Mouse (Mus musculus) limb, embryonic 14.5 days (tissue): ENCODE data around the gene Hus1b. TPM values are rescaled to one million over a fixed set of nuclear protein-coding genes. Genes with fewer than 3 reads are reported as not detected.

Source experiments
- ATAC-seq: fragments of 200-750 bp; cut with Nextera tagmentation; 2 replicates; pipeline ENCODE4 v1.8.0; 2017; ENCODE audit warnings: low read depth, moderate number of reproducible peaks, moderate TSS enrichment; ENCODE audit not compliant: low FRiP score
- DNase-seq: peaks from one replicate; pipeline ENCODE4 v3.0.0-alpha.2; 2015; ENCODE audit warnings: low spot score
- H3K27ac ChIP-seq: fragments of 300-500 bp; sonication (generic); replicated peaks from 2 replicates; pipeline ENCODE4 v1.5.1; 2014; ENCODE audit warnings: low read depth, mild to moderate bottlenecking, low read length, moderate library complexity, mixed read lengths
- H3K27me3 ChIP-seq: fragments of 300-500 bp; sonication (generic); 2 replicates; pipeline ENCODE4 v1.6.1; 2014; ENCODE audit warnings: low read length, mixed read lengths; ENCODE audit not compliant: control insufficient read depth, insufficient read depth
- H3K36me3 ChIP-seq: fragments of 300-500 bp; sonication (generic); 2 replicates; pipeline ENCODE4 v1.6.1; 2014; ENCODE audit warnings: mild to moderate bottlenecking, low read length, moderate library complexity, mixed read lengths; ENCODE audit not compliant: control insufficient read depth, insufficient read depth
- H3K4me1 ChIP-seq: fragments of 300-500 bp; sonication (generic); 2 replicates; pipeline ENCODE4 v1.6.1; 2014; ENCODE audit warnings: antibody characterized with exemption, low read length, mixed read lengths; ENCODE audit not compliant: control insufficient read depth, insufficient read depth
- H3K4me2 ChIP-seq: fragments of 300-500 bp; sonication (generic); replicated peaks from 2 replicates; pipeline ENCODE4 v1.6.1; 2014; ENCODE audit warnings: low read depth, mild to moderate bottlenecking, low read length, moderate library complexity; ENCODE audit not compliant: severe bottlenecking
- H3K4me3 ChIP-seq: fragments of 300-500 bp; sonication (generic); replicated peaks from 2 replicates; pipeline ENCODE4 v1.5.1; 2014; ENCODE audit warnings: low read length
- H3K9ac ChIP-seq: fragments of 300-500 bp; sonication (generic); 2 replicates; pipeline ENCODE4 v1.6.1; 2014; ENCODE audit warnings: mild to moderate bottlenecking, low read depth, low read length, moderate library complexity; ENCODE audit not compliant: severe bottlenecking
- H3K9me3 ChIP-seq: fragments of 300-500 bp; sonication (generic); 2 replicates; pipeline ENCODE4 v1.6.1; 2016; ENCODE audit warnings: low read length; ENCODE audit not compliant: control insufficient read depth
- POLR2A ChIP-seq: fragments of 200-500 bp; IDR thresholded peaks from 2 replicates; pipeline ENCODE4 v1.8.0; 2012; ENCODE audit warnings: inconsistent platforms, mild to moderate bottlenecking, moderate library complexity, borderline replicate concordance; ENCODE audit not compliant: insufficient read depth, insufficient read length; ENCODE audit errors: extremely low read depth
- WGBS: fragments of 180-500 bp; shearing (Covaris S2); extraction: QIAGEN DNeasy Blood & Tissue Kit; methylation state at CpG from one replicate; pipeline ENCODE4 v1.1.7; 2014; 5-methylcytosine and 5-hydroxymethylcytosine counted together
- polyA plus RNA-seq, 2 experiments: library from polyadenylated mRNA; depleted of rRNA in 1 of 2; stranded (reverse) in 1 of 2; unstranded in 1 of 2; fragments of >200 nt; fragmentation: Nextera tagmentation in 1 of 2; extraction: Ambion mirVana in 1 of 2; gene quantifications; 2 replicates each; pipeline versions ENCODE4 v1.2.1 to v1.2.3; 2012 to 2014

The Hus1b gene
- polyA plus RNA-seq, 2 experiments = 0.21 TPM

- Histone ChIP-seq H3K4me2 (no peak overlapping the region), H3K27ac (no peak overlapping the region), H3K27me3 (no peaks in the 10 kb centered on the region), H3K4me3 (no peak overlapping the region), H3K9ac (no peak overlapping the region), H3K9me3 (no peaks in the 10 kb centered on the region), H3K36me3 (no peaks in the 10 kb centered on the region), H3K4me1 (no peaks in the 10 kb centered on the region)
- 93% methylated on average over 2 of the region's 2 CpGs for WGBS
- no peak for ATAC-seq
- no peak for DNase-seq
- no peak for TF ChIP-seq POLR2A
These were observed 4.5 kb upstream of the Hus1b start for GRCm38 (mm10) chr13:30952044-30952443.

DNA sequence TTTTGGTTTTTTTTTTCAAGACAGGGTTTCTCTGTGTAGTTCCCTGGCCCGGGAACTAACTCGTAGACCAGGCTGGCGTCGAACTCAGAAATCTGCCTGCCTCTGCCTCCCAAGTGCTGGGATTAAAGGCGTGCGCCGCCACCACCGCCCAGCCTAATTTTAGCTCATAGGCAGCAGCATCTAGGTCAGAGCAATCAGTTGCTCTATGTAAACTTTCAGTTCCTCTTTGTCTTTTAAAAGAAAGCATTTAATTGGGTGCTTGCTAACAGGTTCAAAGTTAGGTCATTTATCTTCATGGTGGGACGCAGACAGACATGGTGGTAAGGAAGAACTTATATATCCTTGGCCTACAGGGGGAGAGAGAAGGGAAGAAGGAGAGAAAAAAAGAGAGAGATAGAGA is 1.6 kb upstream of the Hus1b start:
- Histone ChIP-seq H3K27ac (no peak overlapping the region), H3K27me3 (no peaks in the 10 kb centered on the region), H3K36me3 (no peaks in the 10 kb centered on the region), H3K9me3 (no peaks in the 10 kb centered on the region), H3K4me1 (no peaks in the 10 kb centered on the region), H3K9ac (no peak overlapping the region), H3K4me2 (no peak overlapping the region), H3K4me3 (no peak overlapping the region)
- no peak for TF ChIP-seq POLR2A
- WGBS = 96% methylated on average over 9 of the region's 9 CpGs
- ATAC-seq (no peak), DNase-seq (no peak)

DNA sequence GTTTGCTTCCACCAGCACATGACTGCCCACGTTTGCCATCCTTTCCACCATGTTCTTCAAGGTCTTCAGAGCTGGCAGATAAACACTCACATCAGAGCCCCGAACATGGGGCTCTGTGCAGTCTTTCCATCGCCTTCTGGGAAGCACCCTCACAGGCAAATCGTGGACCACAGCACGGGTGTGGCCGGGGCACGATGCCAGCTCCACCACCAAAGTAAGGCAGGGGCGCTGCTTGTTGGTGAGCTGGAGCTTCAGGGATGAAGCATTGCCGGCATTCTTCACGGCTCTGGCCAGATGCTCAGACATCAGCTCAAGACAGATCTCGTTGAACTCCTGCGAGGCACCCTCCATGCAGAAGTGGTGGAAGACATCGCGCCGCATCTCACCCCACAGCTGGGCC is 430 bp downstream of the Hus1b start:
- WGBS = 94% methylated on average over 15 of the region's 15 CpGs
- Histone ChIP-seq H3K4me2 (no peak overlapping the region), H3K4me1 (no peaks in the 10 kb centered on the region), H3K27me3 (no peaks in the 10 kb centered on the region), H3K9me3 (no peaks in the 10 kb centered on the region), H3K36me3 (no peaks in the 10 kb centered on the region), H3K4me3 (no peak overlapping the region), H3K27ac (no peak overlapping the region), H3K9ac (no peak overlapping the region)
- no peak for TF ChIP-seq POLR2A
- ATAC-seq (no peak), DNase-seq (no peak)

DNA sequence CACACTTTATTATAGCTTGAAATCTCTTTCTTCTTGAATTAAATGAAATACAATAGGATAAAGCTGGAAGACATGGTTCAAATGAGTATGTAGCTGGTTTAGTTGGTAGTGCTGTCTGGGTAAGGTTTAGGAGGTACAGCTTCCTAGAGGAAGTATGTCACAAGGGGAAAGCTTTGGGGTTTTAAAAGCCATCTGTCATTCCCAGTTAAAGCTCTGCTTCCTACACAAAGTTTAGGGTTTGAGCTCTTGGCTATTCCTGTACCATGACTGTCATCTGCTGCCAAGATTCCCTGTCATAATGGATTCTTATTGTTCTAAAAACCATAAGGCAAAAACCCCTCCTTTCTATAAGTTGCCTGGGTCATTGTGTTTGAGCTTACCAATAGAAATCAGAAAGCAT is 1.8 kb downstream of the Hus1b start:
- Histone ChIP-seq H3K4me3 (no peak overlapping the region), H3K4me2 (no peak overlapping the region), H3K9ac (no peak overlapping the region), H3K4me1 (no peaks in the 10 kb centered on the region), H3K9me3 (no peaks in the 10 kb centered on the region), H3K36me3 (no peaks in the 10 kb centered on the region), H3K27ac (no peak overlapping the region), H3K27me3 (no peaks in the 10 kb centered on the region)
- DNase-seq (no peak), ATAC-seq (no peak)
- TF ChIP-seq POLR2A = no peak

DNA sequence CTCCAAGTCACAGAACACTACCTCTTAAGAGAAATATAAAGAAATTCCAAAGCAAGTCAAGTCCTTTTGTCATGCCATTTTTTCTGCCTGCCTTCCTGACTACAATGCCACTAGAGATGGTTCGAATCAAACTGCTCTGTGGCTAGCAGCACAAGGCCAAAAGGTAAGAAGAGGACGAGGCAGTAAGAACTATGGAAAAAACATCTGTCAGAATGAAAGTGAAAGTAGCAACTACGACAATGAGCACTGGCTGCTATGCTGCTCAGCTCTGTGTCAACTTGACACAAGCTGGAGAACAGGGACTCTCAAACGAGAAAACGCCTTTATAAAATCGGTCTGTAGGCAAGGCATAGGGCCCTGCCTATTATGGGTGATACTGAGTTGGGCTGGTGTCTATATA is 14.6 kb downstream of the Hus1b start:
- DNase-seq (no peak), ATAC-seq (no peak)
- Histone ChIP-seq H3K9me3 (no peaks in the 10 kb centered on the region), H3K27me3 (no peaks in the 10 kb centered on the region), H3K4me1 (peaks cover 9% of the 10 kb centered on the region; the same call in 1 of the 2 replicates), H3K4me2 (no peak overlapping the region), H3K36me3 (peaks cover 8% of the 10 kb centered on the region; the same call in 1 of the 2 replicates), H3K9ac (no peak overlapping the region), H3K4me3 (no peak overlapping the region), H3K27ac (no peak overlapping the region)
- 84% methylated on average over 6 of the region's 6 CpGs for WGBS
- TF ChIP-seq POLR2A = no peak

GRCm38 (mm10) chr13:30931613-30932012 is 15.9 kb downstream of the Hus1b start:
- DNase-seq (no peak), ATAC-seq (peak; percentile 50)
- Histone ChIP-seq H3K4me2 (no peak overlapping the region), H3K36me3 (peaks cover 10% of the 10 kb centered on the region; the same call in 1 of the 2 replicates), H3K9me3 (no peaks in the 10 kb centered on the region), H3K27ac (no peak overlapping the region), H3K4me1 (peaks cover 9% of the 10 kb centered on the region; the same call in 1 of the 2 replicates), H3K4me3 (no peak overlapping the region), H3K9ac (no peak overlapping the region), H3K27me3 (no peaks in the 10 kb centered on the region)
- no peak for TF ChIP-seq POLR2A
- 37% methylated on average over 4 of the region's 4 CpGs for WGBS
